16 mouse cellular contexts compared by ENCODE assay signal in the genomic region with DNA sequence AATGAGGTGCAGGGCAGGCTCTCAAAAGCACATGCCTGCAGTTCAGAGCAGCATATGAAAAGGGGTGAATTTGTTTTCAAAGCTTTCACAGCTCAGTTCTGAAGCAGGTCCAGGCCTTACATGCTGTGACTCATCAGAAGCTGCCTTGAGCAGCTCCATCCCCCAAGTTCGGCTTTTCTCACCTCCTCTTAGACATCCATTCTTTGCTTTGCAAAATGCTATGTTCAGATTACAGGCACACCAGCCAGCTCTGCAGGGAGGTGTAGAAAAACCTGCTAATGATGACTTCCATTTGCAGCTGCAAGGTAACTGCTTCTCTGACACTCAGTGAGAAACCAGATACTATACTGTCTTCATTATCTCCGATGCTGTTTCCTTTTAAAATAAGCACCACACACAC.
DNase-seq lines count a peak whose midpoint lies in the region; ATAC-seq and TF ChIP-seq lines count a peak whose summit lies in the region.
"Had no signal": no experiment of that assay in that cellular context is flagged by ENCODE, and none has a peak within 500 bp of the region (broad histone marks: within the 10 kb centered on the region; RNA-seq: fewer than 3 reads in every experiment).

No protein-coding gene starts in this region.

- DNase-seq in hindbrain, embryonic 10.5 days (ENCODE audit: low spot score) = no peak
- peak; percentile 94 for DNase-seq in brain, adult 2 months (ENCODE audit: low read depth, low spot score)
- no peak for DNase-seq in forebrain, postnatal 0 days
- DNase-seq in midbrain, embryonic 14.5 days = peak; percentile 43
- no peak for DNase-seq in thymus, postnatal 10 days (ENCODE audit: low spot score in 2 of 2)
- DNase-seq in cerebellum, postnatal 14 days = no peak
- no peak for DNase-seq in kidney, adult 9 months
- DNase-seq: adrenal gland, postnatal 25 days; cerebellum, adult 11-12 months; kidney, postnatal 4 days; lung, adult 18-20 months; retina, postnatal 1 day had no signal

- no peaks in the 10 kb centered on the region for H3K9me3 ChIP-seq in hindbrain, embryonic 13.5 days
- no peaks in the 10 kb centered on the region for H3K9me3 ChIP-seq in hindbrain, embryonic 10.5 days
- no peaks in the 10 kb centered on the region for H3K9me3 ChIP-seq in forebrain, postnatal 0 days (ENCODE audit: low read length)
- H3K9me3 ChIP-seq in midbrain, embryonic 14.5 days (ENCODE audit: control insufficient read depth, low read length) = no peaks in the 10 kb centered on the region
- H3K9me3 ChIP-seq: heart, embryonic 10.5 days; limb, embryonic 13.5 days had no signal

- H3K4me2 ChIP-seq in hindbrain, embryonic 13.5 days = no peak overlapping the region
- H3K4me2 ChIP-seq in forebrain, postnatal 0 days (ENCODE audit: low read depth) = no peak overlapping the region
- H3K4me2 ChIP-seq in midbrain, embryonic 14.5 days (ENCODE audit: low read length) = no peak overlapping the region
- H3K4me2 ChIP-seq: limb, embryonic 13.5 days had no signal

- H3K36me3 ChIP-seq in hindbrain, embryonic 13.5 days = no peaks in the 10 kb centered on the region
- H3K36me3 ChIP-seq in hindbrain, embryonic 10.5 days = no peaks in the 10 kb centered on the region
- H3K36me3 ChIP-seq in forebrain, postnatal 0 days (ENCODE audit: insufficient read depth) = no peaks in the 10 kb centered on the region
- H3K36me3 ChIP-seq in midbrain, embryonic 14.5 days (ENCODE audit: control insufficient read depth, insufficient read depth, low read length) = no peaks in the 10 kb centered on the region
- H3K36me3 ChIP-seq: heart, embryonic 10.5 days; limb, embryonic 13.5 days had no signal

- H3K4me1 ChIP-seq in hindbrain, embryonic 13.5 days (replicated peaks) = peaks cover 24% of the 10 kb centered on the region
- peaks cover 20% of the 10 kb centered on the region for H3K4me1 ChIP-seq in hindbrain, embryonic 10.5 days (replicated peaks)
- no peaks in the 10 kb centered on the region for H3K4me1 ChIP-seq in forebrain, postnatal 0 days (ENCODE audit: insufficient read depth)
- H3K4me1 ChIP-seq in midbrain, embryonic 14.5 days (ENCODE audit: control insufficient read depth, insufficient read depth, low read length) = peaks cover 21% of the 10 kb centered on the region

- H3K27me3 ChIP-seq in hindbrain, embryonic 13.5 days = no peaks in the 10 kb centered on the region
- H3K27me3 ChIP-seq in hindbrain, embryonic 10.5 days (ENCODE audit: insufficient read depth, poor library complexity, severe bottlenecking) = no peaks in the 10 kb centered on the region
- no peaks in the 10 kb centered on the region for H3K27me3 ChIP-seq in forebrain, postnatal 0 days (ENCODE audit: insufficient read depth, low read length)
- no peaks in the 10 kb centered on the region for H3K27me3 ChIP-seq in midbrain, embryonic 14.5 days (ENCODE audit: control insufficient read depth, insufficient read depth, low read length)
- H3K27me3 ChIP-seq: CH12.LX; limb, embryonic 13.5 days had no signal

- ATAC-seq in hindbrain, embryonic 13.5 days (ENCODE audit: low FRiP score) = no peak
- peak; percentile 58 for ATAC-seq in forebrain, postnatal 0 days
- ATAC-seq in midbrain, embryonic 14.5 days (ENCODE audit: low FRiP score, low TSS enrichment) = no peak

- H3K27ac ChIP-seq in hindbrain, embryonic 13.5 days = peak overlapping the region; percentile 30; the same call in 1 of the 2 replicates
- no peak overlapping the region for H3K27ac ChIP-seq in hindbrain, embryonic 10.5 days
- no peak overlapping the region for H3K27ac ChIP-seq in forebrain, postnatal 0 days (ENCODE audit: low read depth, low read length)
- peak overlapping the region; percentile 41; the same call in 1 of the 2 replicates for H3K27ac ChIP-seq in midbrain, embryonic 14.5 days (replicated peaks; ENCODE audit: low read depth, low read length)
- H3K27ac ChIP-seq: limb, embryonic 13.5 days had no signal

- no peak overlapping the region for H3K4me3 ChIP-seq in hindbrain, embryonic 13.5 days
- no peak overlapping the region for H3K4me3 ChIP-seq in hindbrain, embryonic 10.5 days
- H3K4me3 ChIP-seq in forebrain, postnatal 0 days (ENCODE audit: low read depth, low read length) = no peak overlapping the region
- no peak overlapping the region for H3K4me3 ChIP-seq in midbrain, embryonic 14.5 days (replicated peaks; ENCODE audit: low read depth, low read length)
- H3K4me3 ChIP-seq: heart, embryonic 10.5 days; limb, embryonic 13.5 days had no signal

- TF ChIP-seq CTCF in forebrain, postnatal 0 days (IDR thresholded peaks at IDR 0.05; ENCODE audit: low read depth) = no peak

- H3K9ac ChIP-seq in hindbrain, embryonic 13.5 days = no peak overlapping the region
- H3K9ac ChIP-seq in forebrain, postnatal 0 days = no peak overlapping the region
- no peak overlapping the region for H3K9ac ChIP-seq in midbrain, embryonic 14.5 days (replicated peaks; ENCODE audit: low read length)
- H3K9ac ChIP-seq: limb, embryonic 13.5 days had no signal

- WGBS in hindbrain, embryonic 13.5 days = 58% methylated on average over 2 of the region's 2 CpGs
- WGBS in hindbrain, embryonic 10.5 days = 70% methylated on average over 2 of the region's 2 CpGs
- WGBS in forebrain, postnatal 0 days = 47% methylated on average over 2 of the region's 2 CpGs
- 68% methylated on average over 2 of the region's 2 CpGs for WGBS in midbrain, embryonic 14.5 days

Comparison
In these comparisons a context has a peak if more than half of its experiments do, and no peak if none do; other contexts are left out.
1. H3K27ac ChIP-seq: peak in hindbrain, embryonic 13.5 days (single experiment) and midbrain, embryonic 14.5 days (single experiment); none in hindbrain, embryonic 10.5 days (single experiment) and forebrain, postnatal 0 days (single experiment).
2. DNase-seq: peak in brain, adult 2 months (single experiment) and midbrain, embryonic 14.5 days (single experiment); none in hindbrain, embryonic 10.5 days (single experiment), forebrain, postnatal 0 days (single experiment), thymus, postnatal 10 days (0 of 2), cerebellum, postnatal 14 days (0 of 2) and kidney, adult 9 months (single experiment).